Mouse (Mus musculus) C2C12 (cell line): ENCODE data around the gene Nr1i3. TPM values are rescaled to one million over a fixed set of nuclear protein-coding genes. Genes with fewer than 3 reads are reported as not detected.
A peak's percentile ranks its signal among the peaks of the same experiment; 100 is the strongest.

Source experiments
- H3K27me3 ChIP-seq: one replicate; pipeline ENCODE4 v1.6.1; 2011; ENCODE audit not compliant: control insufficient read depth, insufficient read depth, insufficient read length
- H3K36me3 ChIP-seq: one replicate; pipeline ENCODE4 v1.6.1; 2011; ENCODE audit not compliant: control insufficient read depth, insufficient read depth
- H3K4me3 ChIP-seq: one replicate; pipeline ENCODE4 v1.5.1; 2011; ENCODE audit warnings: mild to moderate bottlenecking, control low read depth; ENCODE audit not compliant: poor library complexity, insufficient read depth, severe bottlenecking
- H3K79me2 ChIP-seq: one replicate; pipeline ENCODE4 v1.6.1; 2011; ENCODE audit not compliant: control insufficient read depth, insufficient read depth
- H3K79me3 ChIP-seq: one replicate; pipeline ENCODE4 v1.6.1; 2011; ENCODE audit warnings: low read depth, control low read depth
- H3ac ChIP-seq: one replicate; pipeline ENCODE3; 2011; ENCODE audit warnings: low read depth; ENCODE audit not compliant: control insufficient read depth, insufficient read length
- CEBPB ChIP-seq: IDR thresholded peaks from one replicate; pipeline ENCODE4 v1.6.1; 2011; ENCODE audit warnings: low read depth, mild to moderate bottlenecking, control low read depth, moderate library complexity
- CTCF ChIP-seq: IDR thresholded peaks from one replicate; pipeline ENCODE4 v1.5.1; 2011; ENCODE audit not compliant: control insufficient read depth, insufficient read depth, insufficient read length
- FOSL1 ChIP-seq: IDR thresholded peaks from one replicate; pipeline ENCODE4 v1.8.0; 2011; ENCODE audit warnings: mild to moderate bottlenecking, low read length; ENCODE audit not compliant: poor library complexity, insufficient read depth, severe bottlenecking
- MAX ChIP-seq: IDR thresholded peaks from one replicate; pipeline ENCODE4 v1.6.1; 2011; ENCODE audit warnings: mild to moderate bottlenecking, control low read depth
- MYOD1 ChIP-seq: IDR thresholded peaks from one replicate; pipeline ENCODE4 v1.6.1; 2011; ENCODE audit warnings: low read depth; ENCODE audit not compliant: control insufficient read depth, insufficient read length
- MYOG ChIP-seq: IDR thresholded peaks from one replicate; pipeline ENCODE4 v1.6.1; 2011; ENCODE audit not compliant: control insufficient read depth, insufficient read length; ENCODE audit errors: extremely low read depth
- USF1 ChIP-seq: IDR thresholded peaks from one replicate; pipeline ENCODE4 v1.6.1; 2011; ENCODE audit warnings: low read depth, mild to moderate bottlenecking, control low read depth, moderate library complexity
- polyA plus RNA-seq: library from polyadenylated mRNA; unstranded; fragments of >200 nt; fragmentation: generic; extraction: Trizol; gene quantifications from one replicate; pipeline ENCODE4 v1.2.1, GENCODE M21; 2012; ENCODE audit warnings: missing spikeins

Gene Nr1i3
- polyA plus RNA-seq, 1 experiment, result 0.04 TPM

- H3K36me3 ChIP-seq, result peaks cover 7% of the 10 kb centered on the region
- peaks cover 19% of the 10 kb centered on the region for H3K79me3 ChIP-seq
- TF ChIP-seq MYOG (no peak), CTCF (peak; percentile 80), MAX (peak; percentile 15), MYOD1 (no peak), FOSL1 (no peak), USF1 (no peak), CEBPB (no peak)
- H3ac ChIP-seq, result peak overlapping the region; percentile 100
- peaks cover 35% of the 10 kb centered on the region for H3K79me2 ChIP-seq
- H3K4me3 ChIP-seq, result peak overlapping the region; percentile 65
- no peaks in the 10 kb centered on the region for H3K27me3 ChIP-seq
Measured at GRCm38 (mm10) chr1:171246709-171247452, 33.1 kb downstream of the Nr1i3 start.

DNA sequence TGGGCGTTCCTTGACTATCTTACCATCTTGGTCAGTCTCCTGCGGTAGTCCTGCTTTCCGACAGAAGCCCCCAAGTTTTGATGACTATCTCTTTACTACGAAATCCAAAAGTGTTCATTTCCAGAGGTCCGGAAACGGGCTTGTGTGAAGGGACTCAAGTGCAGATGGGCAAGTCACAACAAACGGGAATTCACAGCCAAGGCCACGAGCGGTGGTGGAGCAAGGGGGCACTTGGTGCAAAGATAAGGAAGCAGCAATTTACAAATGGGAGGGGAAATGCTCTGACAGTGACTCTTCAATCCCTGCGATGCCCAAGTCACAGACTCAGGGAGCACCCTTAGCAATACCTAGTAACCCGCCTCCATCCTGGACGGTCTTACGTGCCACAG, 33.7 kb downstream of the Nr1i3 start:
- H3K4me3 ChIP-seq, result peak overlapping the region; percentile 65
- no peak for TF ChIP-seq MYOG
- no peak for TF ChIP-seq MYOD1
- TF ChIP-seq FOSL1, result no peak
- no peak for TF ChIP-seq MAX
- no peak for TF ChIP-seq CEBPB
- TF ChIP-seq CTCF, result no peak
- TF ChIP-seq USF1, result no peak
- H3K79me3 ChIP-seq, result peaks cover 19% of the 10 kb centered on the region
- peaks cover 7% of the 10 kb centered on the region for H3K36me3 ChIP-seq
- peaks cover 35% of the 10 kb centered on the region for H3K79me2 ChIP-seq
- peak overlapping the region; percentile 53 for H3ac ChIP-seq
- H3K27me3 ChIP-seq, result no peaks in the 10 kb centered on the region

GRCm38 (mm10) chr1:171247916-171248315, 34.1 kb downstream of the Nr1i3 start:
- TF ChIP-seq CEBPB, result no peak
- TF ChIP-seq USF1, result no peak
- no peak for TF ChIP-seq CTCF
- TF ChIP-seq MYOD1, result no peak
- H3K79me3 ChIP-seq, result peaks cover 19% of the 10 kb centered on the region
- H3K27me3 ChIP-seq, result no peaks in the 10 kb centered on the region
- no peak overlapping the region for H3K4me3 ChIP-seq
- H3ac ChIP-seq, result no peak overlapping the region
- H3K79me2 ChIP-seq, result peaks cover 35% of the 10 kb centered on the region
- peaks cover 7% of the 10 kb centered on the region for H3K36me3 ChIP-seq

GRCm38 (mm10) chr1:171248386-171249226, 34.8 kb downstream of the Nr1i3 start:
- TF ChIP-seq CTCF (no peak), CEBPB (no peak), MAX (no peak), MYOD1 (no peak), MYOG (no peak), FOSL1 (no peak), USF1 (no peak)
- Histone ChIP-seq H3ac (no peak overlapping the region), H3K36me3 (peaks cover 1% of the 10 kb centered on the region), H3K79me3 (peaks cover 17% of the 10 kb centered on the region), H3K27me3 (no peaks in the 10 kb centered on the region), H3K79me2 (peaks cover 28% of the 10 kb centered on the region), H3K4me3 (no peak overlapping the region)

- Histone ChIP-seq H3K79me3 (peaks cover 15% of the 10 kb centered on the region), H3K4me3 (peak within 1 kb of the TSS; percentile 29), H3K36me3 (peaks cover 5% of the 10 kb centered on the region), H3K27me3 (no peaks in the 10 kb centered on the region), H3K79me2 (peaks cover 18% of the 10 kb centered on the region), H3ac (peak within 1 kb of the TSS; percentile 72)
- peak; percentile 57 for TF ChIP-seq MYOD1
- TF ChIP-seq MYOG, result no peak
Measured at GRCm38 (mm10) chr1:171249913-171250600, 36.3 kb downstream of the Nr1i3 start, which contains the start of gene Adamts4. Adamts4 (plus strand) TSS chr1:171250421.
